Mouse (Mus musculus) forebrain, embryonic 13.5 days (tissue): Measurements from ENCODE around the gene Mgat5. TPM values are rescaled to one million over a fixed set of nuclear protein-coding genes. Genes with fewer than 3 reads are reported as not detected.

Experiments
- ATAC-seq: fragments of 200-750 bp; cut with Nextera tagmentation; 2 replicates; pipeline ENCODE4 v1.8.0; 2017
- H3K27ac ChIP-seq: fragments of 300-500 bp; sonication (generic); 2 replicates; pipeline ENCODE4 v1.5.1; 2015; ENCODE audit warnings: inconsistent platforms, mild to moderate bottlenecking, moderate library complexity
- H3K27me3 ChIP-seq: fragments of 300-500 bp; sonication (generic); 2 replicates; pipeline ENCODE4 v1.6.1; 2015; ENCODE audit warnings: mild to moderate bottlenecking, inconsistent platforms
- H3K36me3 ChIP-seq: fragments of 300-500 bp; sonication (generic); 2 replicates; pipeline ENCODE4 v1.6.1; 2015; ENCODE audit warnings: mild to moderate bottlenecking, inconsistent platforms; ENCODE audit not compliant: poor library complexity, severe bottlenecking
- H3K4me1 ChIP-seq: fragments of 300-500 bp; sonication (generic); 2 replicates; pipeline ENCODE4 v1.6.1; 2015; ENCODE audit warnings: inconsistent platforms
- H3K4me2 ChIP-seq: fragments of 300-500 bp; sonication (generic); 2 replicates; pipeline ENCODE4 v1.6.1; 2015; ENCODE audit warnings: inconsistent platforms, mild to moderate bottlenecking, moderate library complexity
- H3K4me3 ChIP-seq: fragments of 300-500 bp; sonication (generic); 2 replicates; pipeline ENCODE4 v1.5.1; 2015; ENCODE audit warnings: mild to moderate bottlenecking, inconsistent platforms
- H3K9ac ChIP-seq: fragments of 300-500 bp; sonication (generic); 2 replicates; pipeline ENCODE4 v1.6.1; 2015; ENCODE audit warnings: mild to moderate bottlenecking, inconsistent platforms
- H3K9me3 ChIP-seq: fragments of 300-500 bp; sonication (generic); replicated peaks from 2 replicates; pipeline ENCODE4 v1.6.1; 2016; ENCODE audit warnings: inconsistent platforms
- WGBS: fragments of 180-500 bp; shearing (Covaris S2); methylation state at CpG from one replicate; pipeline ENCODE4 v1.1.7; 2015; 5-methylcytosine and 5-hydroxymethylcytosine counted together
- polyA plus RNA-seq: library from polyadenylated mRNA; unstranded; fragments of >200 nt; fragmentation: Nextera tagmentation; extraction: Ambion mirVana; gene quantifications from 2 replicates; pipeline ENCODE4 v1.2.1, GENCODE M21; 2015

The Mgat5 gene
- polyA plus RNA-seq, 1 experiment from 2014 or later, result 8.9 TPM

GRCm38 (mm10) chr1:127380749-127381501, 176.1 kb downstream of the Mgat5 start:
- Histone ChIP-seq H3K4me2 (no peak overlapping the region), H3K9ac (no peak overlapping the region), H3K9me3 (no peaks in the 10 kb centered on the region), H3K4me3 (no peak overlapping the region), H3K36me3 (peaks cover 25% of the 10 kb centered on the region), H3K4me1 (peaks cover 22% of the 10 kb centered on the region), H3K27ac (peak overlapping the region; percentile 14; the same call in 1 of the 2 replicates), H3K27me3 (no peaks in the 10 kb centered on the region)
- WGBS, result 55% methylated on average over 13 of the region's 13 CpGs
- peak; percentile 50; the same call in 1 of the 2 replicates for ATAC-seq

- WGBS, result 88% methylated on average over 7 of the region's 7 CpGs
- Histone ChIP-seq H3K4me3 (no peak overlapping the region), H3K36me3 (peaks cover 39% of the 10 kb centered on the region), H3K9ac (no peak overlapping the region), H3K27me3 (no peaks in the 10 kb centered on the region), H3K9me3 (no peaks in the 10 kb centered on the region), H3K27ac (no peak overlapping the region), H3K4me1 (peaks cover 22% of the 10 kb centered on the region), H3K4me2 (no peak overlapping the region)
- no peak for ATAC-seq
Measured at GRCm38 (mm10) chr1:127383071-127383470, 178.3 kb downstream of the Mgat5 start.

GRCm38 (mm10) chr1:127387226-127387625, 182.4 kb downstream of the Mgat5 start:
- no peaks in the 10 kb centered on the region for H3K9me3 ChIP-seq
- 80% methylated on average over 7 of the region's 7 CpGs for WGBS
- no peak for ATAC-seq
- H3K27ac ChIP-seq, result no peak overlapping the region
- no peaks in the 10 kb centered on the region for H3K27me3 ChIP-seq
- H3K36me3 ChIP-seq, result peaks cover 61% of the 10 kb centered on the region
- no peak overlapping the region for H3K4me2 ChIP-seq
- H3K4me1 ChIP-seq, result no peaks in the 10 kb centered on the region
- no peak overlapping the region for H3K4me3 ChIP-seq
- H3K9ac ChIP-seq, result no peak overlapping the region

- Histone ChIP-seq H3K9ac (no peak overlapping the region), H3K27me3 (no peaks in the 10 kb centered on the region), H3K4me2 (no peak overlapping the region), H3K36me3 (peaks cover 62% of the 10 kb centered on the region), H3K9me3 (no peaks in the 10 kb centered on the region), H3K27ac (no peak overlapping the region), H3K4me1 (no peaks in the 10 kb centered on the region), H3K4me3 (no peak overlapping the region)
- 80% methylated on average over 9 of the region's 9 CpGs for WGBS
- ATAC-seq, result no peak
Measured at GRCm38 (mm10) chr1:127387661-127388060, 182.8 kb downstream of the Mgat5 start.

- no peak for ATAC-seq
- Histone ChIP-seq H3K9me3 (no peaks in the 10 kb centered on the region), H3K4me1 (no peaks in the 10 kb centered on the region), H3K27me3 (no peaks in the 10 kb centered on the region), H3K4me3 (no peak overlapping the region), H3K27ac (no peak overlapping the region), H3K9ac (no peak overlapping the region), H3K4me2 (no peak overlapping the region), H3K36me3 (peaks cover 30% of the 10 kb centered on the region)
- 91% methylated on average over 2 of the region's 2 CpGs for WGBS
Measured at GRCm38 (mm10) chr1:127394716-127395115, 189.9 kb downstream of the Mgat5 start.

GRCm38 (mm10) chr1:127395724-127396123, 190.9 kb downstream of the Mgat5 start:
- H3K36me3 ChIP-seq, result peaks cover 20% of the 10 kb centered on the region
- H3K9me3 ChIP-seq, result no peaks in the 10 kb centered on the region
- no peaks in the 10 kb centered on the region for H3K27me3 ChIP-seq
- no peak overlapping the region for H3K27ac ChIP-seq
- no peak for ATAC-seq
- H3K4me1 ChIP-seq, result peaks cover 6% of the 10 kb centered on the region; the same call in 1 of the 2 replicates
- H3K4me3 ChIP-seq, result no peak overlapping the region
- H3K4me2 ChIP-seq, result no peak overlapping the region
- 91% methylated on average over 5 of the region's 5 CpGs for WGBS
- H3K9ac ChIP-seq, result no peak overlapping the region

GRCm38 (mm10) chr1:127396569-127397349, 191.9 kb downstream of the Mgat5 start:
- Histone ChIP-seq H3K4me1 (peaks cover 6% of the 10 kb centered on the region; the same call in 1 of the 2 replicates), H3K36me3 (peaks cover 12% of the 10 kb centered on the region; the same call in 1 of the 2 replicates), H3K4me2 (no peak overlapping the region), H3K27ac (no peak overlapping the region), H3K4me3 (no peak overlapping the region), H3K9ac (no peak overlapping the region), H3K27me3 (no peaks in the 10 kb centered on the region), H3K9me3 (no peaks in the 10 kb centered on the region)
- no peak for ATAC-seq
- 79% methylated on average over 12 of the region's 12 CpGs for WGBS

GRCm38 (mm10) chr1:127397396-127397795, 192.6 kb downstream of the Mgat5 start:
- H3K4me2 ChIP-seq, result no peak overlapping the region

GRCm38 (mm10) chr1:127398186-127398585, 193.4 kb downstream of the Mgat5 start:
- no peak overlapping the region for H3K4me2 ChIP-seq
- H3K4me1 ChIP-seq, result peaks cover 6% of the 10 kb centered on the region; the same call in 1 of the 2 replicates
- no peaks in the 10 kb centered on the region for H3K27me3 ChIP-seq
- H3K9ac ChIP-seq, result no peak overlapping the region
- H3K9me3 ChIP-seq, result no peaks in the 10 kb centered on the region
- peaks cover 14% of the 10 kb centered on the region; the same call in 1 of the 2 replicates for H3K36me3 ChIP-seq
- 94% methylated on average over 5 of the region's 5 CpGs for WGBS
- ATAC-seq, result no peak
- no peak overlapping the region for H3K27ac ChIP-seq
- no peak overlapping the region for H3K4me3 ChIP-seq

More at GRCm38 (mm10) chr1:127397396-127397795, 192.6 kb downstream of the Mgat5 start:
- peaks cover 17% of the 10 kb centered on the region; the same call in 1 of the 2 replicates for H3K36me3 ChIP-seq
- no peak overlapping the region for H3K27ac ChIP-seq
- ATAC-seq, result no peak
- 76% methylated on average over 13 of the region's 13 CpGs for WGBS
- peaks cover 6% of the 10 kb centered on the region; the same call in 1 of the 2 replicates for H3K4me1 ChIP-seq
- no peaks in the 10 kb centered on the region for H3K27me3 ChIP-seq
- no peak overlapping the region for H3K4me3 ChIP-seq
- no peak overlapping the region for H3K9ac ChIP-seq
- H3K9me3 ChIP-seq, result no peaks in the 10 kb centered on the region

GRCm38 (mm10) chr1:127400198-127400597, 195.4 kb downstream of the Mgat5 start:
- WGBS, result 49% methylated on average over 2 of the region's 2 CpGs
- ATAC-seq, result no peak
- H3K27me3 ChIP-seq, result no peaks in the 10 kb centered on the region
- H3K4me3 ChIP-seq, result no peak overlapping the region
- H3K9me3 ChIP-seq, result no peaks in the 10 kb centered on the region
- no peak overlapping the region for H3K9ac ChIP-seq
- H3K36me3 ChIP-seq, result peaks cover 14% of the 10 kb centered on the region; the same call in 1 of the 2 replicates
- H3K27ac ChIP-seq, result no peak overlapping the region
- peaks cover 6% of the 10 kb centered on the region; the same call in 1 of the 2 replicates for H3K4me1 ChIP-seq
- H3K4me2 ChIP-seq, result no peak overlapping the region

- no peak overlapping the region for H3K27ac ChIP-seq
- no peaks in the 10 kb centered on the region for H3K9me3 ChIP-seq
- H3K4me2 ChIP-seq, result no peak overlapping the region
- no peak overlapping the region for H3K4me3 ChIP-seq
- no peaks in the 10 kb centered on the region for H3K27me3 ChIP-seq
- peaks cover 14% of the 10 kb centered on the region; the same call in 1 of the 2 replicates for H3K36me3 ChIP-seq
- 39% methylated on average over 6 of the region's 6 CpGs for WGBS
- ATAC-seq, result no peak
- H3K4me1 ChIP-seq, result peaks cover 6% of the 10 kb centered on the region; the same call in 1 of the 2 replicates
- H3K9ac ChIP-seq, result no peak overlapping the region
Measured at GRCm38 (mm10) chr1:127400666-127401065, 195.9 kb downstream of the Mgat5 start.

- H3K9me3 ChIP-seq, result no peaks in the 10 kb centered on the region
- peaks cover 8% of the 10 kb centered on the region; the same call in 1 of the 2 replicates for H3K36me3 ChIP-seq
- no peak overlapping the region for H3K4me2 ChIP-seq
- no peak for ATAC-seq
- no peaks in the 10 kb centered on the region for H3K27me3 ChIP-seq
- no peak overlapping the region for H3K4me3 ChIP-seq
- WGBS, result 39% methylated on average over 3 of the region's 3 CpGs
- H3K9ac ChIP-seq, result no peak overlapping the region
- peaks cover 27% of the 10 kb centered on the region for H3K4me1 ChIP-seq
- no peak overlapping the region for H3K27ac ChIP-seq
Measured at GRCm38 (mm10) chr1:127404655-127405054, 199.8 kb downstream of the Mgat5 start.
